Mouse (Mus musculus): ENCODE data around the gene Zfp51. TPM values are rescaled to one million over a fixed set of nuclear protein-coding genes. Genes with fewer than 3 reads are reported as not detected.
"Not testable (repeated sequence)": the region's sequence is repeated elsewhere in the genome, so short reads cannot be mapped to it uniquely, and the experiment has no call there.

Gene Zfp51
- polyA plus RNA-seq, 1 experiment from 2014 or later, result 11.5 TPM

- WGBS, result 19% methylated on average over 9 of the region's 10 CpGs
- H3K4me3 ChIP-seq (ENCODE audit: low read length); ATAC-seq; H3K9ac ChIP-seq (ENCODE audit: low read depth, low read length); H3K27me3 ChIP-seq (replicated peaks; ENCODE audit: control insufficient read depth, insufficient read depth, low read length); H3K4me2 ChIP-seq (ENCODE audit: low read length); H3K4me1 ChIP-seq (ENCODE audit: control insufficient read depth, insufficient read depth, low read depth, low read length); H3K36me3 ChIP-seq (ENCODE audit: control insufficient read depth, insufficient read depth, low read length); H3K27ac ChIP-seq (ENCODE audit: low read depth, low read length); H3K9me3 ChIP-seq (ENCODE audit: control insufficient read depth, low read length): not testable (repeated sequence)
These were observed 24.6 kb downstream of the Zfp51 start for GRCm38 (mm10) chr17:21474729-21475128.

- not testable (repeated sequence) for H3K36me3 ChIP-seq (ENCODE audit: control insufficient read depth, insufficient read depth, low read length); ATAC-seq
- WGBS, result 87% methylated on average over 1 of the region's 1 CpGs
These were observed 25.1 kb downstream of the Zfp51 start for GRCm38 (mm10) chr17:21475290-21475689.

DNA sequence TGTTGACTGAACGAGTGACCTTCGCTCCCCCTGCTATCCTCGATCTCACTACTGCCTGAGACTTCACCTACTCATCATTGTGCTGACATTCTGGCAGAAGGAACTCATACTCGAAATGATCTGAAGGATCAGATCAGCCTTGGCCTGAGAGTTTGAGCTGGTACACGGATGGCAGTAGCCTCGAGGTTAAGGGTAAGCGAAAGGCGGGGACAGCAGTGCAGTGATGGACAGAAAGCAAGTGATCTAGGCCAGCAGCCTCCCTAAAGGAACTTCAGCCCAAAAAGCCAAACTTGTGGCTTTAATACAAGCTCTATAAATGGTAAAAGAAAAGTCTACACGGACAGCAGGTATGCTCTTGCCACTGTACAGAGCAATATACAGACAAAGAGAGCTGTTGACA is 26.2 kb downstream of the Zfp51 start:
- not testable (repeated sequence) for ATAC-seq; H3K9me3 ChIP-seq (ENCODE audit: control insufficient read depth, low read length); H3K9ac ChIP-seq (ENCODE audit: low read depth, low read length); H3K4me1 ChIP-seq (ENCODE audit: control insufficient read depth, insufficient read depth, low read depth, low read length); H3K27ac ChIP-seq (ENCODE audit: low read depth, low read length); H3K27me3 ChIP-seq (replicated peaks; ENCODE audit: control insufficient read depth, insufficient read depth, low read length); H3K36me3 ChIP-seq (ENCODE audit: control insufficient read depth, insufficient read depth, low read length); H3K4me2 ChIP-seq (ENCODE audit: low read length); H3K4me3 ChIP-seq (ENCODE audit: low read length)
- 89% methylated on average over 4 of the region's 9 CpGs for WGBS

More at GRCm38 (mm10) chr17:21475290-21475689, 25.1 kb downstream of the Zfp51 start:
- not testable (repeated sequence) for H3K9ac ChIP-seq (ENCODE audit: low read depth, low read length); H3K4me1 ChIP-seq (ENCODE audit: control insufficient read depth, insufficient read depth, low read depth, low read length); H3K9me3 ChIP-seq (ENCODE audit: control insufficient read depth, low read length); H3K27ac ChIP-seq (ENCODE audit: low read depth, low read length); H3K4me2 ChIP-seq (ENCODE audit: low read length); H3K4me3 ChIP-seq (ENCODE audit: low read length); H3K27me3 ChIP-seq (replicated peaks; ENCODE audit: control insufficient read depth, insufficient read depth, low read length)

GRCm38 (mm10) chr17:21478103-21478777 is 28.1 kb downstream of the Zfp51 start:
- H3K27me3 ChIP-seq (replicated peaks; ENCODE audit: control insufficient read depth, insufficient read depth, low read length); H3K4me1 ChIP-seq (ENCODE audit: control insufficient read depth, insufficient read depth, low read depth, low read length); H3K36me3 ChIP-seq (ENCODE audit: control insufficient read depth, insufficient read depth, low read length); H3K9ac ChIP-seq (ENCODE audit: low read depth, low read length); H3K4me2 ChIP-seq (ENCODE audit: low read length); ATAC-seq; H3K4me3 ChIP-seq (ENCODE audit: low read length); H3K9me3 ChIP-seq (ENCODE audit: control insufficient read depth, low read length); H3K27ac ChIP-seq (ENCODE audit: low read depth, low read length): not testable (repeated sequence)
- 84% methylated on average over 9 of the region's 10 CpGs for WGBS

GRCm38 (mm10) chr17:21488760-21489499 is 38.8 kb downstream of the Zfp51 start, which contains the start of gene Zfp53:
Gene Zfp53 (plus strand): TSS chr17:21488998.
- 1% methylated on average over 34 of the region's 34 CpGs for WGBS
- Histone ChIP-seq H3K36me3 (ENCODE audit: control insufficient read depth, insufficient read depth, low read length) (no peaks in the 10 kb centered on the region), H3K27me3 (replicated peaks; ENCODE audit: control insufficient read depth, insufficient read depth, low read length) (no peaks in the 10 kb centered on the region), H3K9ac (ENCODE audit: low read depth, low read length) (peak within 1 kb of the TSS; percentile 87), H3K4me2 (ENCODE audit: low read length) (peak within 1 kb of the TSS; percentile 66), H3K4me3 (ENCODE audit: low read length) (peak within 1 kb of the TSS; percentile 98), H3K9me3 (ENCODE audit: control insufficient read depth, low read length) (no peaks in the 10 kb centered on the region), H3K27ac (ENCODE audit: low read depth, low read length) (peak within 1 kb of the TSS; percentile 81), H3K4me1 (ENCODE audit: control insufficient read depth, insufficient read depth, low read depth, low read length) (peaks cover 6% of the 10 kb centered on the region)
- peak; percentile 100 for ATAC-seq

- no peaks in the 10 kb centered on the region; the same call in 1 of the 2 replicates for H3K36me3 ChIP-seq (ENCODE audit: control insufficient read depth, insufficient read depth, low read length)
- 11% methylated on average over 8 of the region's 8 CpGs for WGBS
- no peaks in the 10 kb centered on the region for H3K9me3 ChIP-seq (ENCODE audit: control insufficient read depth, low read length)
- no peaks in the 10 kb centered on the region for H3K27me3 ChIP-seq (replicated peaks; ENCODE audit: control insufficient read depth, insufficient read depth, low read length)
- peak overlapping the region; percentile 66 for H3K4me2 ChIP-seq (ENCODE audit: low read length)
- peak overlapping the region; percentile 87 for H3K9ac ChIP-seq (ENCODE audit: low read depth, low read length)
- H3K27ac ChIP-seq (ENCODE audit: low read depth, low read length), result no peak overlapping the region
- ATAC-seq, result 0 out of 2 replicates have a peak, but pooled peaks have one; percentile 1
- peaks cover 6% of the 10 kb centered on the region for H3K4me1 ChIP-seq (ENCODE audit: control insufficient read depth, insufficient read depth, low read depth, low read length)
- peak overlapping the region; percentile 98 for H3K4me3 ChIP-seq (ENCODE audit: low read length)
These were observed 39.4 kb downstream of the Zfp51 start for GRCm38 (mm10) chr17:21489500-21490001.

DNA sequence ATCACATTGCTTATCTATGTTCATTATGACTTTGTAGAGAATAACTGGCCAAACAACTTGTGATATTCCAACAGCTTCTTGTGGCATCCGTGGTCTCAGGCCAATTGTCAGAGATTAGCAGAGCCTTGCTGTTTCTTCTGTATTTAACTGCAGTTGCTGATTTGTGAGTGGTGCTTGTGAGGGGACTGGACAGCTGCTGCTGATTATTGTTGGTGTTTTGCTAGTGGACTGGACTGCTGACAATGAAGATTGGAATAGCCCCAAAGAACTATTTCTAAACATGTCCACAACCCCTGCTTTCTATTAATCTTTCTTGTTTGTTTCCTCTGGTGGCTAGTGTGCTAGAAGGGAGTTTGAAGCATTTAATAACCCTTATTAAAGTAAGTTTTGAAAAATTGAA is 51.2 kb downstream of the Zfp51 start:
- Histone ChIP-seq H3K4me3 (ENCODE audit: low read length) (no peak overlapping the region), H3K27ac (ENCODE audit: low read depth, low read length) (no peak overlapping the region), H3K36me3 (ENCODE audit: control insufficient read depth, insufficient read depth, low read length) (peaks cover 2% of the 10 kb centered on the region; the same call in 1 of the 2 replicates), H3K9ac (ENCODE audit: low read depth, low read length) (no peak overlapping the region), H3K9me3 (ENCODE audit: control insufficient read depth, low read length) (no peaks in the 10 kb centered on the region), H3K4me1 (ENCODE audit: control insufficient read depth, insufficient read depth, low read depth, low read length) (no peaks in the 10 kb centered on the region), H3K4me2 (ENCODE audit: low read length) (no peak overlapping the region), H3K27me3 (replicated peaks; ENCODE audit: control insufficient read depth, insufficient read depth, low read length) (no peaks in the 10 kb centered on the region)
- WGBS, result 93% methylated on average over 1 of the region's 1 CpGs
- no peak for ATAC-seq

DNA sequence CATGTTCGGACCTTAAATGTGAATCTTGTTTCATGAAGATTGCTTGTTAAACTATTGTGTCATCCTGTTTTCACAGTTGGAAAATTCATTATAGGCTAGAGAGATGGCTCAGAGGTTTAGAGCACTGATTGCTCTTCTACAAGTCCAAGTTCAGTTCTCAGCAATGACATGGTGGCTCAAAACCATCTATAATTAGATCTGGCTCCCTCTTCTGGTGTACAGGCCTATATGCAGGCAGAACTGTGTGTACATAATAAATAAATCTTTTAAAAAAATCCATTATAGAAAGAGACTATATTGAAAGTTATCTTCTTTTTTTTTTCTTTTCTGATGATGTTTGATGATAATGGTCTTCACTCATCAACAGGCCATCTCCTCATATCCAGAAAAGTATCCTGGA is 54.4 kb downstream of the Zfp51 start:
- Histone ChIP-seq H3K9me3 (ENCODE audit: control insufficient read depth, low read length) (no peaks in the 10 kb centered on the region), H3K4me1 (ENCODE audit: control insufficient read depth, insufficient read depth, low read depth, low read length) (no peaks in the 10 kb centered on the region), H3K27me3 (replicated peaks; ENCODE audit: control insufficient read depth, insufficient read depth, low read length) (no peaks in the 10 kb centered on the region), H3K4me3 (ENCODE audit: low read length) (no peak overlapping the region), H3K9ac (ENCODE audit: low read depth, low read length) (no peak overlapping the region), H3K36me3 (ENCODE audit: control insufficient read depth, insufficient read depth, low read length) (peaks cover 7% of the 10 kb centered on the region), H3K4me2 (ENCODE audit: low read length) (no peak overlapping the region), H3K27ac (ENCODE audit: low read depth, low read length) (no peak overlapping the region)
- WGBS, result 100% methylated on average over 1 of the region's 1 CpGs
- ATAC-seq, result no peak

DNA sequence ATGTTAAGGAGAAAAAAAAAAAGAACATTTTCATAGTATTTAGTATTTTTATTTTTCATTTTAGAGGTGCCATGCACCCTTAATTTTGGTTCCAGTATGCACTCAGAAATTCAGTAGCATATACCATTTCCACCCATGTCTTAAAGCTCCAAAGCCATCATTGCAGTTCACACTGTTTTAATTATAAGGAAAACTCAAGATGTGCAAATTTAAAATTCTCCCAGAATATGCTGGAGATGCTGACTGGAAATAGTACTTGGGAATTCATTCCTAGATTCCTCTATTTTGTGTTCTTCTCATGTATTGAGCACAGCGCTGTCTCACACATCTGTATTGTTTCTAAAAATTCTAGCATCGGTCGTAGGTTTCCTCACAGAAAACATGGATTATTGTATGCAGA is 56.1 kb downstream of the Zfp51 start:
- H3K9ac ChIP-seq (ENCODE audit: low read depth, low read length), result no peak overlapping the region
- ATAC-seq, result no peak
- no peaks in the 10 kb centered on the region for H3K4me1 ChIP-seq (ENCODE audit: control insufficient read depth, insufficient read depth, low read depth, low read length)
- H3K27me3 ChIP-seq (replicated peaks; ENCODE audit: control insufficient read depth, insufficient read depth, low read length), result no peaks in the 10 kb centered on the region
- H3K9me3 ChIP-seq (ENCODE audit: control insufficient read depth, low read length), result no peaks in the 10 kb centered on the region
- peaks cover 12% of the 10 kb centered on the region for H3K36me3 ChIP-seq (ENCODE audit: control insufficient read depth, insufficient read depth, low read length)
- H3K27ac ChIP-seq (ENCODE audit: low read depth, low read length), result no peak overlapping the region
- no peak overlapping the region for H3K4me3 ChIP-seq (ENCODE audit: low read length)
- 94% methylated on average over 3 of the region's 3 CpGs for WGBS
- H3K4me2 ChIP-seq (ENCODE audit: low read length), result no peak overlapping the region
